Mouse (Mus musculus) cerebellum, adult 2 months (tissue): Measurements from ENCODE around the gene Map3k21. TPM values are rescaled to one million over a fixed set of nuclear protein-coding genes. Genes with fewer than 3 reads are reported as not detected.

Source experiments
- DNase-seq, 2 experiments: peaks; one replicate each; pipeline ENCODE4 v3.0.0; 2021
- H3K27ac ChIP-seq: fragments of 200-500 bp; 2 replicates; pipeline ENCODE4 v1.5.1; 2012; ENCODE audit warnings: low read length, control low read depth, inconsistent platforms; ENCODE audit not compliant: insufficient read depth
- H3K27me3 ChIP-seq: fragments of 200-500 bp; 2 replicates; pipeline ENCODE4 v1.6.1; 2012; ENCODE audit warnings: inconsistent platforms, mild to moderate bottlenecking, low read length, moderate library complexity; ENCODE audit not compliant: control insufficient read depth, insufficient read depth
- H3K4me1 ChIP-seq: fragments of 200-500 bp; 2 replicates; pipeline ENCODE4 v1.6.1; 2011; ENCODE audit warnings: low read length; ENCODE audit not compliant: control insufficient read depth, insufficient read depth
- H3K4me3 ChIP-seq: fragments of 200-500 bp; replicated peaks from 2 replicates; pipeline ENCODE3; 2011; ENCODE audit warnings: mild to moderate bottlenecking, low read depth, low read length, control low read depth; ENCODE audit not compliant: insufficient read depth
- CTCF ChIP-seq: fragments of 200-500 bp; IDR thresholded peaks from 2 replicates; pipeline ENCODE4 v1.5.1; 2011; ENCODE audit warnings: low read depth, mild to moderate bottlenecking, control low read depth, low read length, moderate library complexity, borderline replicate concordance; ENCODE audit not compliant: insufficient read depth
- POLR2A ChIP-seq: fragments of 200-500 bp; IDR thresholded peaks from 2 replicates; pipeline ENCODE4 v1.6.1; 2011; ENCODE audit warnings: low read length, control low read depth, borderline replicate concordance; ENCODE audit not compliant: insufficient read depth
- WGBS: fragments of 180-500 bp; shearing (Covaris S2); methylation state at CpG from one replicate; pipeline ENCODE4 v1.1.7; 2018; 5-methylcytosine and 5-hydroxymethylcytosine counted together
- polyA plus RNA-seq: library from polyadenylated mRNA; depleted of rRNA; stranded (reverse); fragments of >200 nt; gene quantifications from 2 replicates; pipeline ENCODE4 v1.2.3, GENCODE M21; 2012; rRNA removed

The Map3k21 gene
- polyA plus RNA-seq, result 1.1 TPM in 2 replicates

DNA sequence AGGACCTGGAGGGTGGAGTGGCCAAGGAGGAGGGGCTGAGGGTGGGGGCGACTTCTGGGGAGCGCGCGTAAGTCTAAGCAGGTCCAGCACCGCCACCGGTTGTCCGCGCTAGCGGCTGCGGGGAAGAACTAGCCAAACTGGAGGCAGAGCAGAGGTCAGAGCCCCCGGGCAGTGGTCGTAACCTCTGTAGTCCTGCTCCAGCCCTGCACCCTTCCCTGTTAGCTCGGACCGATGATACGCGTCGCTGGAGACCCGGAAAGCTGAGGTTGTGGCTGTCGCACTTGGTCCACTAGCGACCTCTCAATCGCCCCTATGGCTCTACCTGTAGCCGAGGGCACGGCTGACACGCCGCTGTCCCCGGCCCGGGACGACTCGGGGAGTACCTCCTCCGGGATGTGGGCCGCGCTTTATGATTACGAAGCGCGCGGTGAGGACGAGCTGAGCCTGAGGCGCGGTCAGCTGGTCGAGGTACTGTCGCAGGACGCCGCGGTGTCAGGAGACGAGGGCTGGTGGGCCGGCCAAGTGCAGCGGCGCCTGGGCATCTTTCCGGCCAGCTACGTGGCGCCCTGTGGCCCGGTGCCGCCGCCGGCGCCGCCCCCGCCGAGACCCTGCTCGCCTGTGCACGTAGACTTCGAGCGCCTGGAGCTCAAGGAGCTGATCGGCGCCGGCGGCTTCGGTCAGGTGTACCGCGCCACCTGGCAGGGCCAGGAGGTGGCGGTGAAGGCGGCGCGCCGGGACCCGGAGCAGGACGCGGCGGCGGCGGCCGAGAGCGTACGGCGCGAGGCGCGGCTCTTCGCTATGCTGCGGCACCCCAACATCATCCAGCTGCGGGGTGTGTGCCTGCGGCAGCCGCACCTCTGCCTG lies at the start of gene Map3k21:
Map3k21 (plus strand) TSS at position 86 of the 864 bp plus-strand sequence.
- no peak within 1 kb of the TSS for H3K27ac ChIP-seq
- no peaks in the 10 kb centered on the region for H3K27me3 ChIP-seq
- no peak for TF ChIP-seq POLR2A
- TF ChIP-seq CTCF, result no peak
- WGBS, result under 1% methylated on average over 85 of the region's 93 CpGs
- peak; percentile 45 to 56 for DNase-seq
- H3K4me3 ChIP-seq, result peak within 1 kb of the TSS; percentile 43
- no peaks in the 10 kb centered on the region; the same call in 1 of the 2 replicates for H3K4me1 ChIP-seq

- no peaks in the 10 kb centered on the region for H3K4me1 ChIP-seq
- no peak overlapping the region for H3K4me3 ChIP-seq
- 79% methylated on average over 12 of the region's 12 CpGs for WGBS
- H3K27ac ChIP-seq, result no peak overlapping the region
- no peaks in the 10 kb centered on the region for H3K27me3 ChIP-seq
- no peak for DNase-seq
- TF ChIP-seq POLR2A, result no peak
- TF ChIP-seq CTCF, result 0 out of 2 replicates have a peak, but pooled peaks have one; percentile 10
Measured at GRCm38 (mm10) chr8:125866125-125866524, 44.1 kb upstream of the Map3k21 start.

DNA sequence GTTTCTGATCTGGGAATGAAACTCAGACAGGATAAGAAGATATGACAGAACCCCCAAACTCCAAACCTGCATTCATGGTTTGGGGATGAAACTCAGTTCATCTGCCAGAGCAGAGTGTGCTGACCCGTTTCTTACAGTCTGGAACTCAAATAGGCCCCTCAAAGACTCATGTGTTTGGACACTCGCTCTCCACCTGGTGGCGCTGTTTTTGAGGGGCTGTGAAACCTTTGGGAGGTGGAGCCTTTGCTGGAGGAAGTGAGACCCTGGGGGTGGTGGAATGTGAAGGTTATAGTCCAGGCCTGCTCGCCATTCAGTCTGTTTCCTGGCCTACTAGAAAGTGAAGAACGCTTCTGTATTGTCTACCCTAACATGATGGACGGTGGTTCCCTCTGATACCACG lies 41.7 kb upstream of the Map3k21 start:
- H3K27ac ChIP-seq, result no peak overlapping the region
- 79% methylated on average over 7 of the region's 7 CpGs for WGBS
- H3K4me1 ChIP-seq, result no peaks in the 10 kb centered on the region
- no peak for TF ChIP-seq POLR2A
- no peak; the same call in 1 of the 2 replicates for TF ChIP-seq CTCF
- no peak for DNase-seq
- H3K27me3 ChIP-seq, result no peaks in the 10 kb centered on the region
- no peak overlapping the region for H3K4me3 ChIP-seq

DNA sequence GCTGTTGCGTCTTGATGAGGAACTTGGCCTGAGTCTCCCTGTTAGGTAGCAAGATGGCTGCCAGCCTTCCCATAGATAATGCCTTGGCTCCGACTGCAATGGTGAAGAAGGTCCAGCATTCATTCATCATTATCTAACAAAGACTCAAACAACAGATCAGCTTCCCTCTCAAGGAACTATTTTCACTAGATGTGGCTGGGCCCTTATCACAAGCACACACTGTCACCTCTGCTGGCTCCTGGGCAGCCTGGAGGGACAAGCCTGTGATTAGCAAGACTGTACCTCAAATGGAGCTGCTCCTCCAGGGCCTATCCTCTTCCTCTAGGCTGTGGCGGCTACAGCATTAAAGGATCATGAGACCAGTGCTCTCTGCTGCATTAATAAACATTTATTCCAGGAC lies 40.5 kb upstream of the Map3k21 start:
- no peak overlapping the region for H3K4me3 ChIP-seq
- DNase-seq, result no peak
- TF ChIP-seq CTCF, result no peak
- TF ChIP-seq POLR2A, result no peak
- H3K27me3 ChIP-seq, result no peaks in the 10 kb centered on the region
- no peak overlapping the region for H3K27ac ChIP-seq
- no peaks in the 10 kb centered on the region for H3K4me1 ChIP-seq
- 90% methylated on average over 3 of the region's 3 CpGs for WGBS

- WGBS, result 52% methylated on average over 6 of the region's 6 CpGs
- TF ChIP-seq POLR2A, result no peak
- no peak for TF ChIP-seq CTCF
- Histone ChIP-seq H3K27ac (no peak overlapping the region), H3K27me3 (no peaks in the 10 kb centered on the region), H3K4me3 (no peak overlapping the region), H3K4me1 (no peaks in the 10 kb centered on the region)
- no peak for DNase-seq
Measured at GRCm38 (mm10) chr8:125870179-125870702, 40.0 kb upstream of the Map3k21 start.

DNA sequence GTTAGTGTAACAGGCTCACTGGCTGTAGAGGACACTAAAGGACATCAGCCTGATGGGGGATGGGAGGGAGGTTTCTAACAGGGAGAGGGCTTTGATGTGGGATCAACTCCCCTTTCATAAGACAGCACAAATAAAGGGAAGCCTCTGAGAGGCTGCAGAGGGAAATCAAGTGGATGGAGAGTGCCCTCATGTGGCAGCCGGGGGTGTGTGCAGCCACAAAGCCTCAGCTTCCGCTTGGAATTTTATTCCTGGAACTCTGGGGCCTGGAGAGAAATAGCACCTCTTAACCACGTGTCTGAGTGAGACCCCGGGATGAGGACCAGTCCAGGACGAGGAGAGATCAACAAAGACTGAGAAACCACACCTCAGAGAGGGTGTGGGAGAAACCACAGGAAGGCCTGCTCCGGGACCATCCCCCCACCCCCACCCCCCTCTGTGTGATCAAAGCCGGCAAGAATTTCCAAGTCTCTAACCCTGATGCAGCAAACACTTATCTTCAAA lies 39.4 kb upstream of the Map3k21 start:
- no peak overlapping the region for H3K4me3 ChIP-seq
- 7% methylated on average over 7 of the region's 7 CpGs for WGBS
- no peaks in the 10 kb centered on the region for H3K4me1 ChIP-seq
- peak; percentile 80 for TF ChIP-seq CTCF
- TF ChIP-seq POLR2A, result no peak
- no peak overlapping the region for H3K27ac ChIP-seq
- no peaks in the 10 kb centered on the region for H3K27me3 ChIP-seq
- DNase-seq, result peak; percentile 47 to 65

DNA sequence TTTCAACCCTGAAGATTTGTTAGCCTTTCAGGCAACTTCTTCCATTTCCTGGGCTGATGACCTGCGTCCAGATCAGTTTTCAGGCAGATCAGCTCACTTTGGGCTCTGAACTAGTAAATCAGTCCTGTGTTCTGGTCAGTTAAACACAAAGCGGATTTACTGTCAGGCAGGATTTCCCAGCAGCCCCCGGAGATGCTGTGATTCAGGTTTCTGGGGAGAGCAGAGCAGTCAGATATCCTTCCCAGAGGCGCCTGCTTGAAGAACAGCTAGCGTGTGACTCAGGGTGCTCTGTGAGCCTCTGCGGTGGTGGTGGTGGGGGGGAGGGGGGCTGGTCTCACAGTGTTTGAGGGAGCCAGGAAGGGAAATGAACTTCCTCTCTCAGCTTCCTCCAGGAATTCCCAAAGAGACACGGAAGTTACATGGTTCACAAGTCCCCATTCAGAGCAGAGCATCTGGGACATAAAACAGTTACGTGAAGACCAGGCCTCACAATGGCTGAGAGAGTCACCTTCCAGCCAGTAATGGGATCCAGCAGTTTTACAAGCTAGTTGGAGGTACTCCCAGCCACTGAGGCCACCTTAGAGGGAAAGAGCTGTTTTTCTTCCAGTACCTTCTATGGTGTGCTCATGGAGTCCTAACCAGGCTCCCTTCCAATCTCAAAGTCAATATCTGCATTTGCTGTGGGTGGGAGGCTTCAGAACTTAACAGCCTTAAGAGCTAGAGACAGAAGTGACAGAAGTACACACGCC lies 37.6 kb upstream of the Map3k21 start:
- Histone ChIP-seq H3K27me3 (no peaks in the 10 kb centered on the region), H3K4me3 (no peak overlapping the region), H3K4me1 (no peaks in the 10 kb centered on the region), H3K27ac (no peak overlapping the region)
- DNase-seq, result no peak
- TF ChIP-seq POLR2A, result no peak
- TF ChIP-seq CTCF, result no peak
- WGBS, result 80% methylated on average over 9 of the region's 9 CpGs

DNA sequence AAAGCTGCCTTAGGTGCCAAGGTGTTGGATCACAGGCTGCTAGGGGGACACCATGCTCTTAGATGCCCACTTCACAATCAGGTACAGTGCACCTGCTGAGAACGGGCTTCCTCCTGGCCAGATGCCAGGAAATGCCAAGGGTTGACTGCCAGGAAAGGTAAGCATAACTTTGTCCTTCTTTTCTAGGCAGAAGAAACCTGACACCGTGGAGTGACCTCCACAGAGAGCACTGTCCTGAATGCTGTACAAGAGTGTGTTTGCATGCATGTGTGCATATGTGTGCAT lies 37.1 kb upstream of the Map3k21 start:
- no peaks in the 10 kb centered on the region for H3K27me3 ChIP-seq
- H3K4me1 ChIP-seq, result no peaks in the 10 kb centered on the region
- 62% methylated on average over 2 of the region's 2 CpGs for WGBS
- no peak for DNase-seq
- H3K27ac ChIP-seq, result no peak overlapping the region
- no peak overlapping the region for H3K4me3 ChIP-seq
- no peak for TF ChIP-seq POLR2A
- TF ChIP-seq CTCF, result no peak
